Mouse (Mus musculus) heart, postnatal 4 days (tissue): ENCODE data around the gene Intu. TPM values are rescaled to one million over a fixed set of nuclear protein-coding genes. Genes with fewer than 3 reads are reported as not detected.
A peak's percentile ranks its signal among the peaks of the same experiment; 100 is the strongest.

Source experiments
- DNase-seq: peaks from one replicate; pipeline ENCODE4 v3.0.0; 2021
- total RNA-seq, 2 experiments: library from RNA; stranded (reverse); gene quantifications; 2 replicates each; pipeline ENCODE4 v1.2.3; 2021

Gene Intu
- total RNA-seq, 2 experiments from 2014 or later, result 7.0 to 7.6 TPM

DNA sequence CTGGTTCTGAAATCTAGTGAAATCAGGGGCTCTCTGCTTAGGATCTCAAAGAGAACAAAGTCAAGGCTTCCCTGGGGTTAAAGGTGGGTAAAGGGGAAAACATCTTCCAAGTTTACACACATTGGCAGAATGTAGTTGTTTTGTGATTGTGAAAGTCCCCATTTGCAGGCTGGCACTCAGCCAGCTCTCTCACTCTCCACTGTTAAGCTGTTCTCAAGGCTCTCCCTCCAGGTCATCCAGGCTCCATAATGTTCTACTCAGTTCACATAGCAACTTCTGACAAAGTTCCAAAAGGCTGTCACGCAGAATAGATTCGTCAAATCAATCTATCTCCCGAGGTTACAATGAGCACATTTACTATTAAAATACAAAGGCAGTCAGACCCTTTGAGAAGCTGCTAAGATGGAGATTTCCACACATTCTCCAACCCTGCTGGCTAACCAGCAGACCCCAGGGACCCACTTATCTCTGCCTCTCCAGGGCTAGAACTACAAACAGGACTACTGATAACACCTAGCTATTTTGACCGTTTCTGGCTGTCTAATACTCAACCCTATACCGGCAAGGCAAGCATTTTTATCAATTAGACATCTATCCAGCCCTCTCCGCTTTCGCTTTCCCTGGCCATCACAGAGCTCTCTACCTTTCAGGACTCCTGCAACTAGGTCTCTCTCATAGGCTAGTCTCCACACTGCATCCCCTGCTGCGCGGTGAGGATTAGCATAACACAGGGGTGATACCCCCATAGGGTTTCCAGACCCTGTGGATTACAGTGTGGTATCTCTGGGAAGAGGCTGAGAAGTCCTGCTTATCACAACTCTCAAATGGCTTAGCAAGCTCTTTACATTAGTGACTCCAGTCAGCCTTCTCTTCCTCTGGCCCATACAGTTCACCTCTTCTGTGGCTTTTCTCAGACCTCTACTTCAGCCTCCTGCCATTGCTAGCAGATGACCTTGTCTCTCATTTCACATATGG is 2.8 kb upstream of the Intu start:
- DNase-seq, result no peak

DNA sequence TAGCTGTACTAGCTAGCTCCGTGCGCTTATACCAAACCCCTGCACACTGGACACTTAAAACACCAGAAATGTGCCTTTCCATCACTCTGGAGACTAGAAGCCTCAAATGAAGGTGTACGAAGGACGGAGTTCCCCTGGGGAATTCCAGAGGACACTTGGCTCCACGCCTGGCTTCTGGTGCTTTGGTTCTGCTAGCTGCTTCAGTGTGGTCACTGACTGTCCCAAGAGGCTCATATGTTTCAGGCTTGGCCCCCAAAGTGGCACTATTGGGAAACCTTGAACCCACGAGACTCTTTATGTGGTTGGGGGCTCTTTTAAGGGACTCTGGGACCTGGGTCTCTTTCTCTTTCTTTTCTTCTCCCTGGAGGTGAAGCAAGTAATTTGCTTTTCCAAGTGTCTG is 2.1 kb upstream of the Intu start:
- peak; percentile 50 for DNase-seq

DNA sequence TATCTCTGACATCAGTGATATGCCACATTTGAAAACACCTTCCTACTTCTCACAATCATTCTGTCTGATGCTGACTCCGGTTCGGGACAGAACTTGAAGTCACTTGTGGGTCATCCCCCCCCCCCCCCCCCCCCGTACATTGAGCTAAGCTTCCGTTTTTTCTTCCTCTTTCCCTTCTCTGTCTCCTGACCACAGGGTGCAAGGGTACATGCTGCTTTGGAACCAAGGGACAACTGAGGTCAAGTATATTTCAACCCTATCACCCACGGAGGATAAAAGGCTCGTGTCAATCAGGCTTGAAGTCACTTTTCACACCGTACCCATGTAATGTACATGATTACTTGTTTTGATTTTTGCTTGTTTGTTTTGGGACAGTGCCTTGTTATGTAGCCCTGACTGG is 241 bp upstream of the Intu start:
- DNase-seq, result no peak

DNA sequence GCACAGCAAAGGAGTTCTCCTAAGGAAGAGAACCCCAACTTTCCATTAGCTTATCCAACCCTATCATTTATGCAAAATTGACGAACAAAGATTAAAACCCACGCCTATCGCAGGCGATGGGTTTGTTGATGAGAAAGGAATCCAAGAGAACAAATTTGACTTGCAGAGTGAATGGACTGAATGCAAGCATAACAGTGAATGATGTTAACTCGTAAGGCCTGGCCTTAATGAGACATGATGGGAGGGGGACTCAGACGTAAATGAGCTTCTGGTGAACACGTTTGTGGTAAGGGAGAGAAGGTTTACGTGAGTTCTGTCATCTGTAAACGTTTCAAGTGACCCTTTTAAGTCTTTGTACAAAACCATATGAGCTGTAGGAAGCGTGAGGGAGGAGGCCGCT is 1.2 kb downstream of the Intu start:
- no peak for DNase-seq

DNA sequence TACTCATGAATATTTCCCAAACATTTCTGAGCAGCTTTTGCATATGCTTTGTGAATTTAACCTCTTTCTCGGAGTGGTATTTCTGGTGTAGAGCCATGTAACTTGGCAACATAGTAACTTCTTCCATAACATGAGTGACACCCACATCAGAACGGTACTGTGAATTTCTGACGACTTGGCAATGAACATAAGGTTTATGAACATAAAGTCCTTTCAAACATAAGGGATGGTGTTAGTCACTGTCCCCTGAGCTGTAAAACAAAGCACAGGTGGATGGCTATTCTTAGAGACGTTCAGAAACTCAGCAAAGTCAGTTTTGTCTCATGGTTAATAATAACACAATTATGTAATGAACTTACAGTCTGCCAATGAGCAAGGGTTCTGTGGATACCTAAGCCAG is 3.1 kb downstream of the Intu start:
- no peak for DNase-seq

DNA sequence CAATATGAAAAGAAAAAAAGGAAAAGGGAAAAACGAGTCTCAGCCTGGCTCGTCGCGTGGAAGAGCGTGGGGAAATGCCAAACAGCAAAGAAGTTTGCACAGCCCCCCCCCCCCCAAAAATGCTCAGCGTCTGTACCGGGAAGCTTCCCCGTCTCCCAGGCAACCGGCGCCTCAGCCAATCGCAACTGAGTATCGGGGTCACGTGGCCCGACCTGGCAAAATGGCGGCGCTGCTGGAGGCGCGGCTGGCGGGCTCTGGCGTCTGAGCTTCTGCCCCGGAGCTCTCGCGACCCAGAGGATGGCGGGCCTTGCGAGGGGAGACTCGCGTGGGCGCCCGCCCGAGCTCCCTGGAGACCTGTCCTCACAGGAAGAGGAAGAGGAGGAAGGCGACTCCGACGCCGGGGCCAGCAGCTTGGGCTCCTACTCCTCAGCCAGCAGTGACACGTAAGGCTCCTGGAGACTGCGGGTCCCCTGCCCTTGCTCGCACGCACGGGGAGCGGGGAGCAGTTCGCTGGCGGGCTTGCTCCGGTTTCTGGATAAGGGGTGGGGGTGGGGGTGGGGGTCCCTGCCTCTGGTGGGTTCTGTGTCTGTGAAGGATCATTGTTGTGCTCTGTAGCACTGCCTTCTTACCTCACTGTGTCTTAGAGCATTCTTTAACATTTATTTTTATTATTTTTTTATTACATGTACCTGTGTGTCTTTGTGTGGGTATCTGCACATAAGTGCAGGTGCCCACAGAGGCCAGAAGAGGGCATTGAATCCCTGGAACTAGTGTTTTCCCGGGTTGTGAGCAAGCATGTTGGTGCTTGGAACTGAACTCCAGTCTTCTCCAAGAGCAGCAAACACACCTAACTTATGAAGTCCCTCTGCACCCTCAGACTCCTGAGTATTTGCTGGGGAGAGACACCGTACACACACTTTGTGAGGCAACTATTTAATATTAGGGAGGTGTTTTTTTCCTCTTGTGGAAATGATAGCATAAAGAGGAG is 9.8 kb downstream of the Intu start:
- peak; percentile 95 for DNase-seq

DNA sequence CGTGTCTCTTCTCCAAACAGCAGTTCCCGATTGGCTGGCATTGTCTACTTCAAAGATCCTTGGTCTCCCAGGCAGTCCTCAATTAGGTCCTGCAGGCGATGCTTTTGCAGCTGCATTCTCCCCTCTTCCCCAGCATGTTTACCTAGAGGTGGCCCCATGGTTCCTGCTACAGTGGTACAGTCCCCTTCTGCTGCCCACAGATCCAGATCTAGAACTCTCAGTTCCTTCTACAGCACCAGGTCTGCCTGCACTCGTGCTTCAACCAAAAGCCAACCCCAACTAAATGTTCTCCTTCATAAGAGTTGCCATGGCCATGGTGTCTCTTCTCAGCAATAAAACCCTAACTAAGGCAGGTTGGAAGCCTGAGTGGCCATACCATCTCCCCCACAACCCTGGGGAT is 15.5 kb downstream of the Intu start:
- DNase-seq, result no peak

DNA sequence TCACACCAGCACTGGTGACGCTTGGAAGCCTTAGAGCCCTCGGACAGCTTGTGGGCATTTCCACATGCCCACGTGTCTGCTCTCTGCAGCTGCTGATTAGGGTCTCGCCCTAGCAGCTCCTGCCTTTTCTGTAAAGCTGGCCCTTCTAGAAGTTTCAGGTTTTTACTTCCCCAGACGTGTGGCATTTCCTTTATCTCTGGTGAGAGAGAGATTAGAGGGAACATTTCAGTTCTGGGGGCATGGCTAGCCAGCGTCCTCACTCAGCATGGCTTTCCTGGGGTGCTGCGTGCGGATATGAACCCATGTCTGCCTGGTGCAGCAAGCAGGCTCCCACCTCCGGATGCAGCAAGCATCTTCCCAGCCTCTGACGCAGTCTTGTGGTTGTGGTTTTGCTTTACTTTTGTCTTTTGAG is 121.9 kb downstream of the Intu start:
- no peak for DNase-seq

DNA sequence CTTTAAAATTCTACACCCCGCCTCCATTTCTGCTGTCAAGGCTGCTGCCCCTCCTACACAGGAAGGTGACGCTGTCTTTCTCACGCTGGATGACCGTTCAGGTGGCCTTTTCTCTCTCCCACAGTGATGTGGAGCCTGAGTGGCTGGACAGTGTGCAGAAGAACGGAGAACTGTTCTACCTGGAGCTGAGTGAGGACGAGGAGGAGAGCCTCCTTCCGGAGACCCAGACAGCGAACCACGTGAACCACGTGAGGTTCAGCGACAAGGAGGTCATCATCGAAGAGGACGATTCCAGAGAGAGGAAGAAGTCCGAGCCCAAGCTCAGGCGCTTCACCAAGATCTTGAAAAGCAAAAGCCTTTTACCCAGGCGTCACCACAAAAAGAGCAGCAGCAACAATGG is 122.5 kb downstream of the Intu start:
- DNase-seq, result no peak

DNA sequence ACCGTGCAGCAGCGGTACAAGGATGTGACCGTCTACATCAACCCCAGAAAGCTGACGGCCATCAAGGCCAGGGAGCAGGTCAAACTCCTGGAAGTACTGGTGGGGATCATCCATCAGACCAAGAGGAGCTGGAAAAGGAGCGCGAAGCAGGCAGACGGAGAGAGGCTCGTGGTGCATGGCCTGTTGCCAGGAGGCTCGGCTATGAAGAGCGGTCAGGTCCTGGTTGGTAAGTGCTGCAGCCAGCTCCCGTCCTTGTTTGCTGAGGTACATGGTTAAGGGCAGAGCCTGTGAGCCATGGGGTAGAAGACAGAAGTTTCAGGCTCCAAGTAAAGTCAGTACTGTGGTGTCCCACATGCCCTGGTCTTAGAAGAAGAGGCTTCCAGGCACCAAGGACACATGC is 122.9 kb downstream of the Intu start:
- peak; percentile 77 for DNase-seq

DNA sequence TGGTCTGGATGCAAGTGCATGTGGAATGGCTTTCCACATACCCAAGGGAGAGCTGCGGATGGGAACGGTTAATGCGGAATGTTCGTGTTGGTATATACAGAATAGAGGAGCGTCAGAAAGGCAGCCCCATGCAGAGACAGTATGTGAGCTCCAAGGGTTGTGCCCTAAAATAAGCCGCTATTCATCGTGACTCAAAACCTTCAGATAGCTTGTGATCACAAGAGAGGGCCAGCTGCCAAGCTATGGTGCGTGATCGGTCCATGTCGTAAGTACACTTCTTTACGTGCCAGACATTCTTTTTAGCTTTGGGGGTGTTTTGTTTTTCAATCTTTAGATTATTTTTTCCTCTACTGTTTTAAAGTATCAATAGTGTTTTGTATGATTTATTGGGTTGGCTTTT is 124.5 kb downstream of the Intu start:
- peak; percentile 50 for DNase-seq

DNA sequence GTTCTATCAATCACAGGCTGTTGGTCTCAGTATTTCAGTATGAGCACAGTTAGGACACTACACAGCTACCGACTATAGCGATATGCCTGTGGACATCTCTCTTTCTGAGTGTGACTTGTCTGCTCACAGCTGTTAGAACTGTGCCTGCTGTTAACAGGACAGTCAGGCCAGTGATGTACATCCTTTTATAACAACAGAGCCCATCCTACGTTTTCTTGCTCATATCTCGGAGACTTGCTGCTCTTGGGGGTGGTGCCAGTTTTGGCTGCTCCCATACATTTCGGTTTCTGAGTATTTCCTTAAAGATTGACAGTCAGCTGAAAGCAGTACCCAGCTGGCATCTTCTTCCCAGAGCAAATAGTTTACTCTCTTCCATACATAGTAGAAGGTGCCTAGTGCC is 125.3 kb downstream of the Intu start:
- DNase-seq, result no peak

DNA sequence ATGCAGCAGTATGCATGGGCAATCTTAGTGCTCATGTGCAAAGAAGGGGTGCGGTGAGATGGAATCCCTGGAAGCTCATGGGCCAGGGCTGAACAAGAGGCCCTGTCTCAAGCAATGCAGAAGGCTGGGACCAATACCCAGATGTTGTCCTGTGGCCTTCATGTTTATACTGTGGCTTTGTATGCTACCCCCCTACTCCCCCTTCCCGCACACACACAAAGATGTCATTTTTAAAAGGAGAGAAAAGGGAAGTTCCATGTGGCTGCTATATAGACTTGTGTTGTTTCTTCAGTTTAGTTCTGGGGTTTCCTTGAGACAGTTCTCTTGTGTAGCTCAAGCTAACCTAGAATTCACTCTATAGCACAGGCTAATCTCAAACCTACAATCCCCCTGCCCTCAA is 129.1 kb downstream of the Intu start:
- DNase-seq, result no peak

DNA sequence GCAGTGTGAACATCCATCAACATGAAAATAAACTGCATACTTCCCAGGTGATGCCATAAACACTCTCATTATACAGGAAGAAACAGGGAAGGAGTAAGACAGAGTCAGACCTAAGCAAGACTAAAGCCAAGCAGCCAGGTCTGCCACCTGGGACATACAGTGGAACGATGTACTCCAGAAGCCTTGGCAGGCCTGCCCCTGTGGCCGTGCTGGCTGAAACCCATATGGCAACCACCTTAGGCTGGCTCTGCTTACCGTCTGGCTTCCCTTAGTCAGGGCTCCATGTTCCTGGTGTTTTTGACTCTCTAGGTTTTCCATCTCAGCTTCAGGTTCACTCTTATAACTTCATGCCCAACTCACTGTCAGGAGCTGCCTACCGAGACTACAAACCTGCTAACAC is 135.0 kb downstream of the Intu start:
- no peak for DNase-seq

DNA sequence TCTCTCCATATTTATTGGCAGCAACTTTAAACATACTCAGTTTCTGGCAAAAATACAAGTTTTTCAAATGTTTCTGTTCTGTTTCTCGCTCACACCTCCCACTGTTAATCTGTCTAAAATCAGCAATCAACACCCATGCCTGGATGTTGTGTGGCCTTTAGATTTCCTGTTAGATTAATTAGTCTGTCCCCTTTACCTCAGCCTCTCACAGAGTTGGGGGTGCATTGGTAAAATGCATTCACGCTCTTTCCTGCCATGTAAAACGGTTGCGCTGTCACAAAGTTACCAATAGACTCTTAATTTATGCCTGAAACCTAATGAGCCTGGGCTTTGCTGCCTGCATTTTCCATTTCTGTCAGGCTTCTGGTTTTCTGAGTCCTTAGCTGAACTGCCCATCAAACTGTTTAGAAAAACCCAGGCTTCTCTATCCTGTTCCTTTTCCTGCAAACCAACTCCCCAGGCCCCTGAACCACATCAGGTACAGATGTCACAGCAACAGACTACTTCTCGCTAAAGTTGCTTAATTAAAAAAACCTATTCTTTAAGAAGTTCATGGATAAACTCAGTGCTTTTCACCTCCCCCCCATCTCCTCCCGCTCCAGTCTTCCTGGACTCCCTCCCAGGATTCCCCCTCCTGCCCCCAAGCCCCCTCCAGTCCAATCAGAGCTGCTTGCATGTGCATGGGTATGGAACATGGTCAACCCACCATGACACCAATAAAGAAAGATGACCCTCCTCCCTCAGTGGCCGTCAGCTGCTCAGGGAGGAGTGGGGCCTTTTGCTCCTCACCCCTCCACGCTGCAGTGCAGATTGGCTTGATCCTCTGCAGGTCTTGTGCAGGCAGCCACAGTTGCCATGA is 136.0 kb downstream of the Intu start:
- no peak for DNase-seq

DNA sequence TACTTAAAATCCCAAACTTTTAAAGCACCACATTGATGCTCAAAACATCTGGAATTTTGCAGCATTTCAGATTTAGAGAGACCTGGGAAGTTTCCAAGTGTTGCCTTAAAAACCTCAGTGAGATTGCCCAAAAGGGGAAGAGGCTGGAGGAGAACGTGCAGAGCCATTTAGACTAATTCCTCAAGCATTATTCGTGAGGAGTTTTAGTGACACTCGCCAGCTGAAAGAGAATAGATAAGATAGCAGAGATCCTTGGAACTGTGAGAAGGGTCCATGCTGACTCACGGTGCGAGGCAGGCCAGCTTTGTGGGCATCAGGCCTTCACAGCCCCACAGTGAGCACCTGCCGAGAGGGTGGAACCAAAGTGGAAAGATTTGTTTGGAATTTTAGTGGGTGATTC is 137.8 kb downstream of the Intu start:
- DNase-seq, result no peak

DNA sequence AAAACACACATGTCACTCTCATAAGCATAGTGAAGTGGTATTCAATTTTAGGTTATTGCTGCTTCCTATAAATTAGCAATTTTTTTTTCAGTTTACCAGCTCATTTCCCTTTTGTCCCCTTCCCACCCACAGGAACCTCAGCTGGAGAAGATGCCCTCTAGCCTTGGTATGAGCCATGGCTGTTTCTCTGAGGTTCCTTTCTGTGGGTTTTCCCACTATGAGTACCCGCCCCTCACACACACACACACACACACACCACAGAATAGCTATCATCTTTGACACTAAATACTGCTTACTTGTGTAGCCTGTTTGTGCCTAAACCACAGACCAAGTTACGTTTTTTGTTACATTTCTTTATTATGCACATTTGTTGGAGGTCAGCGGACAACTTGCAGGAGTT is 138.3 kb downstream of the Intu start:
- no peak for DNase-seq

DNA sequence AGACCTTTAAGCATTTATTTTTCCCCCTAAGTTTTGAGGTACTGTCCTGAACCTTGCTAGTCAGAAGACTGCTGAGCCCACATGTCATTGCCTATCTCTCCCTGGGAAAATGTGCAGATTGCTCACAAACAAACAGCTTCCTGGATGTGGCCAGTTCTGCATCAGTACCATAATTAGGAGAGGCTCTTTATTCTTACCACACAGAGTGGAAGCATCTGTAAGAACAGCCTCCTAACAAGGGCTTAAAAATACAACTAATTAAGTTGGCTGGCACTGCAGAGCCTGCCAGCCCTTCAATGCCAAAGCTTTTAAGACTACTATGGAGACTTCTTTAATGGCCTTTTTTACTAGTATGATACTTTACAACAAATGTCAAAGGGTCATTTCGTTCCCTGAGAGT is 142.4 kb downstream of the Intu start:
- DNase-seq, result no peak

DNA sequence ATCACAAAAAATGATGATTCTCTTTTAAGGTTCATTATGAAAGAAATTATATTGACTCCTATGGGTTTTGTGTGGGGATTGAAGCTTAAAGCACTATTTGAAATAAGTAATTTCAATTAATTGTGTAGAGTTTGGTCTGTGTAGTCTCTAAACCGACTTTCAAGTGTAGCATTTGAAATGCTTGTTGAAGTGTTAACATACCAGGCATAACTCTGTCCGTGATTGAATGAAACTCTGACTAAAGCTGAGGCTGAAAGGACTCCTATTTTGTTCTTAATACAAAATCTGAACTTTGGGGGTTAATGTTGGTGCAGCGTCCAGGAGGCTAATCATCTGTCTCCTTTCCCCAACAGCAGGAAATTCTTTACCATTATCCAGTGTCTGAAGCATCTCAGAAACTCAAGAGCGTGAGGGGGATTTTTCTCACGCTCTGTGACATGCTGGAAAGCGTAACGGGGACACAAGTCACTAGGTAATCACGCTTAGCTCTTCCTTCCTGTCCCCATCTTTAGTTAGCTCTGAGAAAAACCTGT is 143.9 kb downstream of the Intu start:
- DNase-seq, result no peak

DNA sequence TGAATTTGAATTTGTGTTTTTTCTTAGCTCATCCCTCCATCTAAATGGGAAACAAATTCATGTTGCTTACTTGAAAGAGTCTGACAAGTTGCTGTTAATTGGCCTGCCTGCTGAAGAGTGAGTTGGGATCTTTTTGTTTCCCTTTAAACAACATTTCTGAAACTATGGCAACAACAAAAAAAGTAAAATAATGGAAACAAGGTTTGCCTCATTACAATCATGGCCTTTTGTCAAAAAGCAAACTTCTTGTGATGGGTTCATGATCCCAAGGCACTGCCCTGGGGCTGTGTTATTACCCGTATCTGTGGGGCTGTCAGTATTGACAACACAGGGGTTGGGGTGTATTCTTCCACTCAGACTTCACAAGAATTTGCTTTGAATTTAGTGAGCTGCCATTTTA is 147.8 kb downstream of the Intu start:
- no peak for DNase-seq

DNA sequence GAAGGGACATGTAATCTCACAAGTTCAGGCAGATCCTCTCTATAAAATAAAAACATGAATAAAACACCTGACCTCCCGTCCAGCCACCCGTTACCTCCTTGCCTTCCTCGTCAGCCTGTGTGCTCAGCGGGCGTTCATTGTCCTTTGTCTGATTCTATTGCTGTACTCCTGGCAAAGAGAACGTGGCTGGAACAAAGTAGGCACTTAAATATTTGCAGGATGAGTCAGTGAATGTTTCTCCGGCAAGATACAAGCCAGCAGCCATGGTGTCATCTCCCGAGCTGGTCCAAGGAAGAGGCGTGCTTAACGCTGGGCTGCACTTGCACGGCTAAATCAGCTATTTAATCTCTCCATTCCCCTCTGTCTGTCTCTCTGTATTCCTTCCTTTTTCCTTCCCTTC is 151.3 kb downstream of the Intu start:
- DNase-seq, result peak; percentile 50

DNA sequence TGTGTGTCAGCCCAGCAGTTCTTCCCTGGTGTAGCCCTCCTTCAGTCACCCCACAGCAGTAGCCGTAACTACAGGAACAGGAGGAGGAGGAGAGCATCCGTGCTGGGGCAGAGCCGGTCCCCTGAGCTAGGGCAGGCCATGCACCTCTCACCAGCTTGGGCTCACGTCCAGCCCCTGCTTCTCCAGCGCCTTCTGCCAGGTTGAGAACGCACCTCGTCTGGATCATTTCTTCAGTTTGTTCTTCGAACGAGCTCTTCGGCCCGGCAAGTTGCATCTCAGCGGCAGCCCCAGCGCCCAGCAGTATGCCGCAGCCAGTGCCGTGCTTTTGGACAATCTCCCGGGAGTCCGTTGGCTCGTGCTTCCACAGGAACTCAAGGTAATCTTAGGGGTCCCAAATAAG is 152.1 kb downstream of the Intu start:
- DNase-seq, result peak; percentile 21
